Mouse (Mus musculus) embryonic fibroblast, embryonic 13.5 days (primary cell): ENCODE results near the gene Cnp.
A peak's percentile ranks its signal among the peaks of the same experiment; 100 is the strongest.

Source experiments
- CTCF ChIP-seq: IDR thresholded peaks from 2 replicates; pipeline ENCODE4 v1.5.1; 2011; ENCODE audit warnings: mild to moderate bottlenecking, control low read depth, low read length, moderate library complexity, borderline replicate concordance; ENCODE audit not compliant: insufficient read depth
- POLR2A ChIP-seq: IDR thresholded peaks from 2 replicates; pipeline ENCODE4 v1.6.1; 2011; ENCODE audit warnings: low read depth, mild to moderate bottlenecking, control low read depth, low read length, moderate library complexity

GRCm38 (mm10) chr11:100640159-100640906, 65.6 kb downstream of the Cnp start:
- TF ChIP-seq CTCF (0 out of 2 replicates have a peak, but pooled peaks have one; percentile 25), POLR2A (no peak)
